In the genomic region with DNA sequence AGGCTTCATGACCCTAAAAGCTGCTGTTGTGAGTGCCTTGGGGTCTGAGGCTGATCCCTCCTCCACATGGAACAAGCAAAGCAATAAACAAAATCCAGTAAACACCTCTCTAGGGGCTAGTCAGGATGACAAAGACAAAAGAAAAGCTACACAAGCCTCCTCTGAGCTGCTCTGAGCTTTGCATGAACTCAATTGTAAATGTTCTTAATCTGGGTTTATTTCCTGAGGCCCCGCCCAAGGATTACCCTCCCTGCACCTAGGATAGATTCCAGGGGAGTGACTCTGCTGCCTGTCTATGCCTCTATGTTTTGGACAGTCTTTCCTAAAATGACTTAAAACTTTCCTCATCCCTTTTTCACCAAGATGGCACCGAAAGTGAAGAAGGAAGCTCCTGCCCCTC, we compare ENCODE assay signal across 33 mouse cellular contexts. TPM values are rescaled to one million over a fixed set of nuclear protein-coding genes. Genes with fewer than 3 reads are reported as not detected.
DNase-seq lines count a peak whose midpoint lies in the region; ATAC-seq and TF ChIP-seq lines count a peak whose summit lies in the region.
"Had no signal": no experiment of that assay in that cellular context is flagged by ENCODE, and none has a peak within 500 bp of the region (broad histone marks: within the 10 kb centered on the region; RNA-seq: fewer than 3 reads in every experiment).

No protein-coding gene starts in this region.

- H3K9me3 ChIP-seq in limb, embryonic 11.5 days (ENCODE audit: control insufficient read depth, low read length): no peaks in the 10 kb centered on the region; the same call in 1 of the 2 replicates
- peaks cover under 1% of the 10 kb centered on the region; the same call in 1 of the 2 replicates for H3K9me3 ChIP-seq in limb, embryonic 10.5 days (replicated peaks)
- no peaks in the 10 kb centered on the region; the same call in 1 of the 2 replicates for H3K9me3 ChIP-seq in ES-E14 (ENCODE audit: control insufficient read depth, insufficient read depth, low read depth, low read length)
- H3K9me3 ChIP-seq in forebrain, embryonic 16.5 days (ENCODE audit: control insufficient read depth, low read length): peaks cover under 1% of the 10 kb centered on the region; the same call in 1 of the 2 replicates

- in situ Hi-C loops in ES-E14 (cut with MboI; ENCODE audit: low sequenced_read_pairs in 2 of 2, unreplicated experiment in 2 of 2): no loop called here

- H3K4me2 ChIP-seq in limb, embryonic 11.5 days (ENCODE audit: low read depth, severe bottlenecking): no peak overlapping the region
- no peak overlapping the region for H3K4me2 ChIP-seq in forebrain, embryonic 16.5 days (ENCODE audit: low read length)
- H3K4me2 ChIP-seq: embryonic facial prominence, embryonic 13.5 days; forebrain, embryonic 12.5 days; forebrain, embryonic 15.5 days; heart, embryonic 11.5 days; hindbrain, embryonic 13.5 days had no signal

- no peaks in the 10 kb centered on the region for H3K36me3 ChIP-seq in limb, embryonic 11.5 days (ENCODE audit: control insufficient read depth, insufficient read depth, low read length)
- H3K36me3 ChIP-seq in limb, embryonic 10.5 days: no peaks in the 10 kb centered on the region
- no peaks in the 10 kb centered on the region for H3K36me3 ChIP-seq in ES-E14 (ENCODE audit: control insufficient read depth, insufficient read depth, low read length, poor library complexity, severe bottlenecking)
- no peaks in the 10 kb centered on the region for H3K36me3 ChIP-seq in forebrain, embryonic 16.5 days (ENCODE audit: control insufficient read depth, insufficient read depth)
- H3K36me3 ChIP-seq: embryonic facial prominence, embryonic 10.5 days; embryonic facial prominence, embryonic 13.5 days; forebrain, embryonic 12.5 days; forebrain, embryonic 15.5 days; hindbrain, embryonic 10.5 days; hindbrain, embryonic 13.5 days had no signal

- ATAC-seq in limb, embryonic 11.5 days (ENCODE audit: insufficient number of reproducible peaks, low FRiP score, low TSS enrichment, low read depth): no peak
- ATAC-seq in forebrain, embryonic 16.5 days: no peak
- ATAC-seq: forebrain, embryonic 15.5 days; hindbrain, embryonic 16.5 days had no signal

- no peaks in the 10 kb centered on the region for H3K27me3 ChIP-seq in limb, embryonic 11.5 days (ENCODE audit: control insufficient read depth, insufficient read depth, low read length)
- H3K27me3 ChIP-seq in limb, embryonic 10.5 days (ENCODE audit: low read depth, poor library complexity, severe bottlenecking): no peaks in the 10 kb centered on the region
- H3K27me3 ChIP-seq in forebrain, embryonic 16.5 days (replicated peaks; ENCODE audit: control insufficient read depth, insufficient read depth, low read length): no peaks in the 10 kb centered on the region
- H3K27me3 ChIP-seq: embryonic facial prominence, embryonic 13.5 days; forebrain, embryonic 12.5 days; forebrain, embryonic 15.5 days; hindbrain, embryonic 13.5 days had no signal

- peak; percentile 6 for DNase-seq in limb, embryonic 11.5 days (ENCODE audit: low spot score)
- no peak for DNase-seq in limb, embryonic 10.5 days (ENCODE audit: low spot score)
- peak; percentile 48 for DNase-seq in retina, adult 2 months (ENCODE audit: low read depth, low spot score)
- DNase-seq in retina, embryonic 14.5 days (ENCODE audit: low spot score): no peak
- no peak for DNase-seq in ES-E14 (ENCODE audit: low read depth, low spot score)
- no peak for DNase-seq in embryo, embryonic 11 days
- DNase-seq: adrenal gland, adult 2 months; adrenal gland, postnatal 14 days; B cell, adult 2 months; cerebellum, adult 11 months; cerebellum, adult 2 months; cerebellum, adult 9-11 months; cerebellum, postnatal 25 days; gastrocnemius, postnatal 10 days; gastrocnemius, postnatal 36 days; heart, postnatal 36 days had no signal

- H3K27ac ChIP-seq in limb, embryonic 11.5 days (replicated peaks; ENCODE audit: low read depth, low read length): no peak overlapping the region
- no peak overlapping the region for H3K27ac ChIP-seq in limb, embryonic 10.5 days
- peak overlapping the region; percentile 44; the same call in 1 of the 2 replicates for H3K27ac ChIP-seq in ES-E14 (ENCODE audit: insufficient read depth, low read depth, low read length, poor library complexity, severe bottlenecking)
- H3K27ac ChIP-seq in forebrain, embryonic 16.5 days (ENCODE audit: low read length): no peak overlapping the region
- H3K27ac ChIP-seq: embryonic facial prominence, embryonic 10.5 days; embryonic facial prominence, embryonic 13.5 days; forebrain, embryonic 12.5 days; forebrain, embryonic 15.5 days; hindbrain, embryonic 10.5 days; hindbrain, embryonic 13.5 days had no signal

- no peak overlapping the region for H3K9ac ChIP-seq in limb, embryonic 11.5 days (ENCODE audit: low read length)
- no peak overlapping the region for H3K9ac ChIP-seq in ES-E14 (ENCODE audit: insufficient read depth, low read depth, low read length, poor library complexity, severe bottlenecking)
- H3K9ac ChIP-seq in forebrain, embryonic 16.5 days (replicated peaks; ENCODE audit: low read depth, low read length): no peak overlapping the region
- H3K9ac ChIP-seq: embryonic facial prominence, embryonic 13.5 days; forebrain, embryonic 12.5 days; forebrain, embryonic 15.5 days; hindbrain, embryonic 13.5 days had no signal

- no peak overlapping the region for H3K4me3 ChIP-seq in limb, embryonic 11.5 days (ENCODE audit: low read depth, low read length)
- no peak overlapping the region for H3K4me3 ChIP-seq in limb, embryonic 10.5 days
- H3K4me3 ChIP-seq in ES-E14 (ENCODE audit: insufficient read depth in 1 of 2, low read depth in 1 of 2, low read length in 2 of 2, poor library complexity in 1 of 2, severe bottlenecking in 1 of 2): no peak overlapping the region
- H3K4me3 ChIP-seq in forebrain, embryonic 16.5 days (replicated peaks; ENCODE audit: low read length): no peak overlapping the region
- H3K4me3 ChIP-seq: embryonic facial prominence, embryonic 10.5 days; embryonic facial prominence, embryonic 13.5 days; erythroblast, embryonic 14.5 days; forebrain, embryonic 12.5 days; forebrain, embryonic 15.5 days; hindbrain, embryonic 10.5 days; hindbrain, embryonic 13.5 days had no signal

- 87% methylated on average over 2 of the region's 2 CpGs for WGBS in limb, embryonic 11.5 days
- 82% methylated on average over 2 of the region's 2 CpGs for WGBS in limb, embryonic 10.5 days
- 90% methylated on average over 2 of the region's 2 CpGs for WGBS in forebrain, embryonic 16.5 days

- H3K4me1 ChIP-seq in limb, embryonic 11.5 days (ENCODE audit: control insufficient read depth, insufficient read depth, low read length): no peaks in the 10 kb centered on the region
- H3K4me1 ChIP-seq in limb, embryonic 10.5 days: no peaks in the 10 kb centered on the region
- H3K4me1 ChIP-seq in ES-E14 (ENCODE audit: control insufficient read depth in 2 of 2, insufficient read depth in 2 of 2, low read length in 2 of 2, poor library complexity in 1 of 2): no peaks in the 10 kb centered on the region
- no peaks in the 10 kb centered on the region for H3K4me1 ChIP-seq in forebrain, embryonic 16.5 days (replicated peaks; ENCODE audit: control insufficient read depth, insufficient read depth, low read length)
- H3K4me1 ChIP-seq: embryonic facial prominence, embryonic 10.5 days; embryonic facial prominence, embryonic 13.5 days; forebrain, embryonic 12.5 days; forebrain, embryonic 15.5 days; hindbrain, embryonic 10.5 days; hindbrain, embryonic 13.5 days had no signal

TF ChIP-seq in ES-E14, 5 proteins besides CTCF, POLR2A, EP300 and RAD21:
- no peak for TF ChIP-seq ZC3H11A (IDR thresholded peaks at IDR 0.05; ENCODE audit: borderline replicate concordance, low read depth, low read length)
- no peak for TF ChIP-seq ZNF384 (IDR thresholded peaks at IDR 0.05; ENCODE audit: low read depth, low read length)

RNA-seq across cellular contexts. Expression of a gene that starts 15.7 kb away (rescaled TPM):
- polyA plus RNA-seq in limb, embryonic 11.5 days (2014; fragmentation: Nextera tagmentation; extraction: Ambion mirVana): 2.3 and 3.2 TPM in 2 replicates
- 1.5 and 1.8 TPM in 2 replicates for polyA plus RNA-seq in limb, embryonic 10.5 days (2016; fragmentation: Nextera tagmentation; extraction: Ambion mirVana)
- total RNA-seq in ES-E14 (2012; rRNA removed): 6.0 and 6.8 TPM in 2 replicates
- 6.3 and 6.5 TPM in 2 replicates for polyA plus RNA-seq in forebrain, embryonic 16.5 days (2015; fragmentation: Nextera tagmentation; extraction: Ambion mirVana)
- polyA plus RNA-seq: erythroblast, embryonic 14.5 days had no signal

RNA-seq across cellular contexts. Expression of a gene that starts 20.0 kb away (rescaled TPM):
- polyA plus RNA-seq in limb, embryonic 11.5 days (2014; fragmentation: Nextera tagmentation; extraction: Ambion mirVana): not detected in 2 replicates
- polyA plus RNA-seq in limb, embryonic 10.5 days (2016; fragmentation: Nextera tagmentation; extraction: Ambion mirVana): not detected in 2 replicates
- 1.0 and 2.1 TPM in 2 replicates for total RNA-seq in ES-E14 (2012; rRNA removed)
- not detected in 2 replicates for polyA plus RNA-seq in forebrain, embryonic 16.5 days (2015; fragmentation: Nextera tagmentation; extraction: Ambion mirVana)
- total RNA-seq: CH12.LX; common myeloid progenitor, adult 5-6 weeks; gastrocnemius, postnatal 36 days; granulocyte monocyte progenitor cell, adult 5-6 weeks; heart, postnatal 36 days had no signal
- polyA plus RNA-seq: embryonic facial prominence, embryonic 10.5 days; embryonic facial prominence, embryonic 13.5 days; erythroblast, embryonic 14.5 days; forebrain, embryonic 12.5 days; forebrain, embryonic 15.5 days; heart, embryonic 11.5 days; heart, embryonic 14.5 days; heart, postnatal 0 days; hindbrain, embryonic 10.5 days; hindbrain, embryonic 13.5 days; hindbrain, embryonic 16.5 days had no signal

RNA-seq across cellular contexts. Expression of a gene that starts 22.7 kb away (rescaled TPM):
- 25.3 and 29.0 TPM in 2 replicates for polyA plus RNA-seq in limb, embryonic 11.5 days (2014; fragmentation: Nextera tagmentation; extraction: Ambion mirVana)
- 27.5 and 32.5 TPM in 2 replicates for polyA plus RNA-seq in limb, embryonic 10.5 days (2016; fragmentation: Nextera tagmentation; extraction: Ambion mirVana)
- total RNA-seq in ES-E14 (2012; rRNA removed): 17.2 and 25.3 TPM in 2 replicates
- polyA plus RNA-seq in forebrain, embryonic 16.5 days (2015; fragmentation: Nextera tagmentation; extraction: Ambion mirVana): 50.4 and 57.0 TPM in 2 replicates

RNA-seq across cellular contexts. Expression of a gene that starts 26.5 kb away (rescaled TPM):
- 3.5 and 4.4 TPM in 2 replicates for polyA plus RNA-seq in limb, embryonic 11.5 days (2014; fragmentation: Nextera tagmentation; extraction: Ambion mirVana)
- 3.2 and 5.2 TPM in 2 replicates for polyA plus RNA-seq in limb, embryonic 10.5 days (2016; fragmentation: Nextera tagmentation; extraction: Ambion mirVana)
- total RNA-seq in ES-E14 (2012; rRNA removed): 1.1 and 2.7 TPM in 2 replicates
- 12.3 and 12.4 TPM in 2 replicates for polyA plus RNA-seq in forebrain, embryonic 16.5 days (2015; fragmentation: Nextera tagmentation; extraction: Ambion mirVana)
- polyA plus RNA-seq: erythroblast, embryonic 14.5 days had no signal

RNA-seq across cellular contexts. Expression of a gene that starts 57.1 kb away (rescaled TPM):
- not detected in 2 replicates for polyA plus RNA-seq in limb, embryonic 11.5 days (2014; fragmentation: Nextera tagmentation; extraction: Ambion mirVana)
- not detected in 2 replicates for polyA plus RNA-seq in limb, embryonic 10.5 days (2016; fragmentation: Nextera tagmentation; extraction: Ambion mirVana)
- total RNA-seq in ES-E14 (2012; rRNA removed): not detected in 2 replicates
- not detected in 2 replicates for polyA plus RNA-seq in forebrain, embryonic 16.5 days (2015; fragmentation: Nextera tagmentation; extraction: Ambion mirVana)
- total RNA-seq: CH12.LX; common myeloid progenitor, adult 5-6 weeks; gastrocnemius, adult 18-20 months; gastrocnemius, postnatal 10 days; gastrocnemius, postnatal 36 days; granulocyte monocyte progenitor cell, adult 5-6 weeks; heart, adult 8-10 months; heart, postnatal 36 days had no signal
- polyA plus RNA-seq: embryonic facial prominence, embryonic 10.5 days; embryonic facial prominence, embryonic 13.5 days; erythroblast, embryonic 14.5 days; forebrain, embryonic 12.5 days; forebrain, embryonic 15.5 days; heart, embryonic 11.5 days; heart, embryonic 14.5 days; heart, postnatal 0 days; hindbrain, embryonic 10.5 days; hindbrain, embryonic 13.5 days had no signal

Comparison
In these comparisons a context has a peak if more than half of its experiments do, and no peak if none do; other contexts are left out.
1. DNase-seq: peak in limb, embryonic 11.5 days (single experiment) and retina, adult 2 months (single experiment); none in limb, embryonic 10.5 days (single experiment), retina, embryonic 14.5 days (single experiment), ES-E14 (single experiment) and embryo, embryonic 11 days (single experiment).